Mouse (Mus musculus) heart, postnatal 0 days (tissue): ENCODE results near the gene Vrk2. TPM values are rescaled to one million over a fixed set of nuclear protein-coding genes. Genes with fewer than 3 reads are reported as not detected.
A peak's percentile ranks its signal among the peaks of the same experiment; 100 is the strongest.

ENCODE experiments used
- ATAC-seq: fragments of 200-750 bp; cut with Nextera tagmentation; 2 replicates; pipeline ENCODE4 v1.8.0; 2017; ENCODE audit warnings: low read depth, moderate number of reproducible peaks, moderate library complexity; ENCODE audit not compliant: insufficient read depth
- DNase-seq: peaks from one replicate; pipeline ENCODE4 v3.0.0-alpha.2; 2016; ENCODE audit warnings: low spot score
- H3K27ac ChIP-seq: fragments of 300-500 bp; sonication (generic); 2 replicates; pipeline ENCODE4 v1.5.1; 2014; ENCODE audit warnings: low read depth, mild to moderate bottlenecking
- H3K27me3 ChIP-seq: fragments of 300-500 bp; sonication (generic); 2 replicates; pipeline ENCODE4 v1.6.1; 2014; ENCODE audit warnings: low read length, mixed read lengths; ENCODE audit not compliant: control insufficient read depth, insufficient read depth
- H3K36me3 ChIP-seq: fragments of 300-500 bp; sonication (generic); replicated peaks from 2 replicates; pipeline ENCODE4 v1.6.1; 2014; ENCODE audit warnings: low read length, mixed read lengths; ENCODE audit not compliant: control insufficient read depth, insufficient read depth
- H3K4me1 ChIP-seq: fragments of 300-500 bp; sonication (generic); 2 replicates; pipeline ENCODE4 v1.6.1; 2014; ENCODE audit warnings: antibody characterized with exemption; ENCODE audit not compliant: control insufficient read depth, insufficient read depth
- H3K4me2 ChIP-seq: fragments of 300-500 bp; sonication (generic); 2 replicates; pipeline ENCODE4 v1.6.1; 2014; ENCODE audit warnings: low read depth, mild to moderate bottlenecking, low read length, moderate library complexity
- H3K4me3 ChIP-seq: fragments of 300-500 bp; sonication (generic); 2 replicates; pipeline ENCODE4 v1.5.1; 2014; ENCODE audit warnings: low read depth, low read length
- H3K9ac ChIP-seq: fragments of 300-500 bp; sonication (generic); replicated peaks from 2 replicates; pipeline ENCODE4 v1.6.1; 2014; ENCODE audit warnings: low read depth, low read length, mixed read lengths
- H3K9me3 ChIP-seq: fragments of 300-500 bp; sonication (generic); replicated peaks from 2 replicates; pipeline ENCODE4 v1.6.1; 2016; ENCODE audit warnings: low read length; ENCODE audit not compliant: control insufficient read depth
- CTCF ChIP-seq: IDR thresholded peaks from 2 replicates; pipeline ENCODE4 v1.5.1; 2016; ENCODE audit warnings: antibody characterized with exemption, control low read depth, low read depth
- EP300 ChIP-seq: IDR thresholded peaks from 2 replicates; pipeline ENCODE4 v1.6.1; 2016; ENCODE audit warnings: antibody characterized with exemption, low read depth
- WGBS: fragments of 180-500 bp; shearing (Covaris S2); extraction: QIAGEN DNeasy Blood & Tissue Kit; methylation state at CpG from one replicate; pipeline ENCODE4 v1.1.7; 2014; 5-methylcytosine and 5-hydroxymethylcytosine counted together
- polyA plus RNA-seq: library from polyadenylated mRNA; unstranded; fragments of >200 nt; fragmentation: Nextera tagmentation; extraction: Ambion mirVana; gene quantifications from 2 replicates; pipeline ENCODE4 v1.2.1, GENCODE M21; 2015
- total RNA-seq: library from RNA; depleted of rRNA; stranded (reverse); fragments of >200 nt; gene quantifications from 2 replicates; pipeline ENCODE4 v1.2.3, GENCODE M21; 2014; ENCODE audit warnings: low replicate concordance; rRNA removed

Vrk2 gene
- total RNA-seq (4.3 and 6.5 TPM in 2 replicates), polyA plus RNA-seq (10.0 and 11.1 TPM in 2 replicates)

DNA sequence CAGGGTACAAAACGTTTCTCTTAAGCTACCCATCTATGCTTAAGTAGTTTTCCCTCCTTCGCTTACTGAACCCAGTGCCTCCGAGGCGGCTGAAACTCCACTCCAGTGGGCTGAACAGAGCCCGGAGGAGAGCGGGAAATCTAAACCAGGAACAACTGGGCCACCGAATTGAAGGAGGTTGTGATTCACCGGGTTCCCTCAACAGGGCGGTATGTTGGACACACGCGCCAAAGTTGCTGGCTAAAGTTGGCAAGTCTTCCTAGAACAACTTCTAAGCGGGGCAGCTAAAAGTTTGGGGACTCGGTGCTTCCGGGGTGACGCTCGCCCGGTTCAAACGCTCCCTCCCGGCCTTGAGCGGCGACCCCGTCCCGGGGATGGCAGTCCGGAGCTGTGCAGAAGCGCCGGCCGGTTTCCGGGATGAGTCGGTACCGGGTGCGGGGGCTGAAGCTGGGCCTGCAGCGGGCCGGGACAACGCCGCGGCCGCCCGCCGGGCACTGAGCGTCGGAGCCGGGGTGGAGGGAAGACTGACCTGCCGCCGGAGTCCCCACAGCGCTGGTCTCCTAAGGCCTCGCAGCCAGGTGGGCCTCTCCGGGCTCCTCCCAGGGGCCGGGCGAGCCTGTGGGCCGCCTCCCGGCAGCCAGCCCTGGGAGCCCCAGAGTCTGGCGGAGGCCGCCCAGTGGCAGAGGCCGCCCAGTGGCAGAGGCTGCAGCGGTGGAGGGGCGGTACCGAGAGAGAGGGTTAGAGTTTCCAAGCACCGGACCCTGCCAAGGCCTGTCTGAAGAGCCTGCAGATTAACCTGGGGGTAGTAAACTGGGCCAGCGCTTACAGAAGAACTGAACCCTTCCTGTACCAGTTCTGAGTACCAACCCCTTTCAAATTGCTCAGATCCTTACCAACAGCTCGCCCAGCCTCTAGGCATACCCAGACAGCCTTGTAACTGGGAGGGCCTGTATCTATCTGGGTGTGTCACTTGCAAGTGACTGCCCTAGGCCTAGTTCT is at the start of gene Vrk2, which contains the start of gene Gm6899:
Gene Vrk2, minus strand, starts transcription at position 939 of the 999 bp plus-strand sequence.
Gene Gm6899, plus strand, starts transcription at position 181 of the 999 bp plus-strand sequence.
- peaks cover 6% of the 10 kb centered on the region for H3K4me1 ChIP-seq
- ATAC-seq (peak; percentile 98), DNase-seq (peak; percentile 70)
- peak within 1 kb of the TSS; percentile 84 for H3K9ac ChIP-seq
- H3K4me2 ChIP-seq, result peak within 1 kb of the TSS; percentile 77
- WGBS, result under 1% methylated on average over 60 of the region's 60 CpGs
- H3K4me3 ChIP-seq, result peak within 1 kb of the TSS; percentile 90
- TF ChIP-seq CTCF (peak; percentile 31; the same call in 1 of the 2 replicates), EP300 (no peak)
- no peaks in the 10 kb centered on the region for H3K27me3 ChIP-seq
- no peaks in the 10 kb centered on the region for H3K9me3 ChIP-seq
- no peaks in the 10 kb centered on the region; the same call in none of the 2 replicates for H3K36me3 ChIP-seq
- H3K27ac ChIP-seq, result peak within 1 kb of the TSS; percentile 87

DNA sequence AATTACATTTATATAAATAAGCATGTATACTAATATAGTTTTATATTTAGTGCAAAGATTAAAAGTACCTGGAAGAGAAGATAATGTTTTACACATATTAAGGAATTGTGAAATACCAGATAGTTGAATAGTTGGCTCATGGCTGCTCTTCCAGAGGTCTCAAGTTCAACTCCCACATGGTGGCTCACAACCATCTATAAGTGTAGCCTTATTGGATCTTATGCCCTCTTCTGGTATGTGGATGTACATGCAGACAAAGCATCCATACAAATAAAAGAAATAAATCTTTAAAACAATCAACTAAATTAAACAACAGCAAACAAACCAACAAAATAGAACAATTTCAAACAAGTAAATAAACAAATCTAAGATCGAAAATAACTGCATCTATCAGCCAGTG is 48.3 kb upstream of the Vrk2 start:
- no peak for ATAC-seq
- Histone ChIP-seq H3K9ac (no peak overlapping the region), H3K4me2 (no peak overlapping the region)

DNA sequence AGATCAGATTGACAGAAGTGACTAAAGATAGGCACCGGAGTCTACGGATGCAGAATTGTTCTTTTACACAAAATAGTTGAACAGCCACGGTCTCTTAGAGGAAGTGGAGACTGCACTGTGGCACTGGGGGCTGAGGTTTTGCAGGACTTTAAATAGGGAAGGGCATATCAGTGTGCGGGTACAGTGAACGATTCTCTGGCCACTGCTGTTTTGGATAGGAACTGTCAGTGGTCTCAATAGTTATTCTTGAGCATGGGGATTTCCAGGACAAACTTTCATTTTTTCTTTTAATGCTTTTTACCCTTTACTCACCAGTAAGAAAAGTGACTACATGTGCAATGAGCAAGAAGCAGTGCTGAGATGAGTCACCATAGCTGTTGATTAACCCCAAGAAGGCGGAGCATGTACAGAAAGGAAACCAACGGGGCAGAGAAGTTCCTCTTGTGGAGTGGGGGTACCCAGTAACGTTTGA is 46.6 kb upstream of the Vrk2 start:
- H3K4me3 ChIP-seq, result no peak overlapping the region
- H3K36me3 ChIP-seq, result no peaks in the 10 kb centered on the region
- no peak overlapping the region for H3K27ac ChIP-seq
- no peaks in the 10 kb centered on the region for H3K27me3 ChIP-seq
- no peaks in the 10 kb centered on the region; the same call in 1 of the 2 replicates for H3K9me3 ChIP-seq
- WGBS, result 58% methylated on average over 8 of the region's 8 CpGs
- H3K4me1 ChIP-seq, result no peaks in the 10 kb centered on the region
- TF ChIP-seq EP300 (no peak), CTCF (no peak)
- H3K9ac ChIP-seq, result no peak overlapping the region
- DNase-seq, result no peak
- no peak overlapping the region for H3K4me2 ChIP-seq
- ATAC-seq, result no peak

More for the DNA sequence above, 48.3 kb upstream of the Vrk2 start:
- no peak for DNase-seq
- no peaks in the 10 kb centered on the region for H3K4me1 ChIP-seq
- TF ChIP-seq EP300 (no peak), CTCF (no peak)
- no peaks in the 10 kb centered on the region; the same call in 1 of the 2 replicates for H3K9me3 ChIP-seq
- H3K27me3 ChIP-seq, result no peaks in the 10 kb centered on the region
- 85% methylated on average over 1 of the region's 1 CpGs for WGBS
- H3K27ac ChIP-seq, result no peak overlapping the region
- no peak overlapping the region for H3K4me3 ChIP-seq
- H3K36me3 ChIP-seq, result no peaks in the 10 kb centered on the region

DNA sequence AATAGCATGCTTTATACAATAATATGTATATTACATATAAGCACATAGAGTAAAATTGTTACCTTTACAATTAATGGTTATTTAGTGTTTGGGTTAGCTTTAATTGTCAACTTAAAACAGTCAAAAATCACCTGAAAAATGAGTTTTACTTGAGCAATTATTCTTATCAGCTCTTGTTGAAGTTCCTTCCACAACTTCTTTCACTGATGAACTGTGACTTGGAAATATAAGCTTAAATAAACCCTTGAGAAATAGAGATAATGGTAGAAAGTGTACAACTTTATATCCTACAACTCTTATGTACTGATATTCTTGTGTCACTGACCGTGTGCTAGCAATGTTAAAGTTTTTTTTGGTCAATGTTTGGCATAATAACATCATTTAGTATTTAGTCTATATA is 42.4 kb upstream of the Vrk2 start:
- Histone ChIP-seq H3K27me3 (no peaks in the 10 kb centered on the region), H3K4me2 (no peak overlapping the region), H3K27ac (no peak overlapping the region), H3K4me1 (no peaks in the 10 kb centered on the region), H3K9me3 (no peaks in the 10 kb centered on the region), H3K36me3 (no peaks in the 10 kb centered on the region), H3K4me3 (no peak overlapping the region), H3K9ac (no peak overlapping the region)
- ATAC-seq (no peak), DNase-seq (no peak)
- 56% methylated on average over 1 of the region's 1 CpGs for WGBS
- TF ChIP-seq EP300 (no peak), CTCF (no peak)

GRCm38 (mm10) chr11:26622727-26623126 is 28.9 kb upstream of the Vrk2 start:
- no peaks in the 10 kb centered on the region for H3K27me3 ChIP-seq
- no peak for DNase-seq
- H3K27ac ChIP-seq, result no peak overlapping the region
- H3K36me3 ChIP-seq, result no peaks in the 10 kb centered on the region
- no peak for TF ChIP-seq CTCF
- no peak for TF ChIP-seq EP300
- 77% methylated on average over 5 of the region's 5 CpGs for WGBS
- H3K4me3 ChIP-seq, result no peak overlapping the region
- no peak overlapping the region for H3K4me2 ChIP-seq
- ATAC-seq, result no peak
- H3K9me3 ChIP-seq, result no peaks in the 10 kb centered on the region
- no peak overlapping the region for H3K9ac ChIP-seq
- H3K4me1 ChIP-seq, result no peaks in the 10 kb centered on the region
